Mouse (Mus musculus) gastrocnemius, postnatal 25 days (tissue): Measurements from ENCODE around the gene Gkap1. TPM values are rescaled to one million over a fixed set of nuclear protein-coding genes. Genes with fewer than 3 reads are reported as not detected.

Source experiments
- DNase-seq: peaks from one replicate; pipeline ENCODE4 v3.0.0; 2022
- long read RNA-seq, 2 experiments: library from polyadenylated mRNA; stranded (forward); transcript quantifications; one replicate each; pipeline ENCODE4 v2.0.0; 2021
- total RNA-seq, 2 experiments: library from RNA; stranded (reverse); gene quantifications; 1 replicate in 1 of 2; 2 replicates in 1 of 2; pipeline ENCODE4 v1.2.3; 2021

Gkap1 gene
- total RNA-seq = 10 to 100 TPM; 17.8 to 20.9 TPM
- long read RNA-seq, experiment 1, transcript Gkap1-201 (12 exons, 1,523 nt) = major isoform, 17 of 23 reads
- long read RNA-seq, experiment 1, partial matches to known transcripts = 2 of 23 reads
- long read RNA-seq, experiment 1, other reads (novel, unspliced or antisense) = 4 of 23 reads
- long read RNA-seq, experiment 2, transcript Gkap1-201 (12 exons, 1,523 nt) = major isoform, 12 of 24 reads
- long read RNA-seq, experiment 2, partial matches to known transcripts = 1 of 24 reads
- long read RNA-seq, experiment 2, other reads (novel, unspliced or antisense) = 11 of 24 reads

- DNase-seq = no peak
These were observed at the start of gene Gkap1 for GRCm38 (mm10) chr13:58275599-58275998. TSS of gene Gkap1 (minus strand) at chr13:58275699.

GRCm38 (mm10) chr13:58317768-58318167, 42.3 kb upstream of the Gkap1 start:
- DNase-seq = no peak

GRCm38 (mm10) chr13:58314991-58315390, 39.5 kb upstream of the Gkap1 start:
- DNase-seq = no peak

- no peak for DNase-seq
These were observed 38.3 kb upstream of the Gkap1 start for GRCm38 (mm10) chr13:58313758-58314157.

GRCm38 (mm10) chr13:58311351-58311750, 35.9 kb upstream of the Gkap1 start:
- no peak for DNase-seq

- no peak for DNase-seq
These were observed 34.0 kb upstream of the Gkap1 start for GRCm38 (mm10) chr13:58309499-58309898.

- DNase-seq = no peak
These were observed 32.0 kb upstream of the Gkap1 start for GRCm38 (mm10) chr13:58307453-58307852.

GRCm38 (mm10) chr13:58305230-58305629, 29.7 kb upstream of the Gkap1 start:
- DNase-seq = no peak

- no peak for DNase-seq
These were observed 27.1 kb upstream of the Gkap1 start for GRCm38 (mm10) chr13:58302421-58303145.

GRCm38 (mm10) chr13:58301961-58302360, 26.5 kb upstream of the Gkap1 start:
- no peak for DNase-seq

GRCm38 (mm10) chr13:58298756-58299155, 23.3 kb upstream of the Gkap1 start:
- no peak for DNase-seq

- DNase-seq = no peak
These were observed 20.1 kb upstream of the Gkap1 start for GRCm38 (mm10) chr13:58295582-58295981.

GRCm38 (mm10) chr13:58292811-58293210, 17.3 kb upstream of the Gkap1 start:
- no peak for DNase-seq

GRCm38 (mm10) chr13:58289308-58289707, 13.8 kb upstream of the Gkap1 start:
- no peak for DNase-seq

GRCm38 (mm10) chr13:58287822-58288221, 12.3 kb upstream of the Gkap1 start:
- peak; percentile 57 for DNase-seq

- no peak for DNase-seq
These were observed 8.0 kb upstream of the Gkap1 start for GRCm38 (mm10) chr13:58283466-58283865.

- DNase-seq = no peak
These were observed 6.4 kb upstream of the Gkap1 start for GRCm38 (mm10) chr13:58281936-58282335.

- no peak for DNase-seq
These were observed 5.0 kb upstream of the Gkap1 start for GRCm38 (mm10) chr13:58280528-58280927.

- no peak for DNase-seq
These were observed 757 bp upstream of the Gkap1 start for GRCm38 (mm10) chr13:58276256-58276655.

GRCm38 (mm10) chr13:58275076-58275475, 423 bp downstream of the Gkap1 start:
- no peak for DNase-seq

GRCm38 (mm10) chr13:58274259-58274991, 1.1 kb downstream of the Gkap1 start:
- peak; percentile 75 for DNase-seq

GRCm38 (mm10) chr13:58273411-58274258, 1.9 kb downstream of the Gkap1 start:
- DNase-seq = peak; percentile 23
